Mouse (Mus musculus) heart, embryonic 11.5 days (tissue): ENCODE results near the gene Nup98. TPM values are rescaled to one million over a fixed set of nuclear protein-coding genes. Genes with fewer than 3 reads are reported as not detected.

Experiments
- ATAC-seq: fragments of 200-750 bp; cut with Nextera tagmentation; replicated peaks from 2 replicates; pipeline ENCODE4 v1.8.0; 2017; ENCODE audit warnings: moderate library complexity; ENCODE audit not compliant: insufficient number of reproducible peaks, low FRiP score, low TSS enrichment
- H3K27ac ChIP-seq: fragments of 300-500 bp; sonication (generic); 2 replicates; pipeline ENCODE4 v1.5.1; 2014; ENCODE audit warnings: mild to moderate bottlenecking, low read depth, low read length
- H3K27me3 ChIP-seq: fragments of 300-500 bp; sonication (generic); 2 replicates; pipeline ENCODE4 v1.6.1; 2014; ENCODE audit warnings: mild to moderate bottlenecking, low read length, mixed read lengths; ENCODE audit not compliant: control insufficient read depth, insufficient read depth
- H3K36me3 ChIP-seq: fragments of 300-500 bp; sonication (generic); 2 replicates; pipeline ENCODE4 v1.6.1; 2014; ENCODE audit warnings: mild to moderate bottlenecking, low read length, moderate library complexity, mixed read lengths; ENCODE audit not compliant: control insufficient read depth, insufficient read depth
- H3K4me1 ChIP-seq: fragments of 300-500 bp; sonication (generic); 2 replicates; pipeline ENCODE4 v1.6.1; 2014; ENCODE audit warnings: low read length; ENCODE audit not compliant: control insufficient read depth, insufficient read depth
- H3K4me2 ChIP-seq: fragments of 300-500 bp; sonication (generic); 2 replicates; pipeline ENCODE4 v1.6.1; 2014; ENCODE audit warnings: mild to moderate bottlenecking, moderate library complexity
- H3K4me3 ChIP-seq: fragments of 300-500 bp; sonication (generic); 2 replicates; pipeline ENCODE4 v1.5.1; 2014; ENCODE audit warnings: low read depth, low read length
- H3K9ac ChIP-seq: fragments of 300-500 bp; sonication (generic); 2 replicates; pipeline ENCODE4 v1.6.1; 2014; ENCODE audit warnings: mild to moderate bottlenecking, low read depth, low read length, moderate library complexity
- H3K9me3 ChIP-seq: fragments of 300-500 bp; sonication (generic); replicated peaks from 2 replicates; pipeline ENCODE4 v1.6.1; 2016; ENCODE audit warnings: low read length; ENCODE audit not compliant: control insufficient read depth
- WGBS: fragments of 180-500 bp; shearing (Covaris S2); extraction: QIAGEN DNeasy Blood & Tissue Kit; methylation state at CpG from one replicate; pipeline ENCODE4 v1.1.7; 2014; ENCODE audit not compliant: insufficient replicate concordance; 5-methylcytosine and 5-hydroxymethylcytosine counted together
- polyA plus RNA-seq: library from polyadenylated mRNA; unstranded; fragments of >200 nt; fragmentation: Nextera tagmentation; extraction: Ambion mirVana; gene quantifications from 2 replicates; pipeline ENCODE4 v1.2.1, GENCODE M21; 2014

Nup98 gene
- polyA plus RNA-seq, 1 experiment from 2014 or later, result 36.1 TPM

GRCm38 (mm10) chr7:102222830-102223556 is 13.0 kb upstream of the Nup98 start:
- Histone ChIP-seq H3K4me2 (peak overlapping the region; percentile 85), H3K27ac (no peak overlapping the region), H3K9me3 (no peaks in the 10 kb centered on the region), H3K36me3 (no peaks in the 10 kb centered on the region), H3K27me3 (no peaks in the 10 kb centered on the region), H3K9ac (peak overlapping the region; percentile 78), H3K4me3 (peak overlapping the region; percentile 68), H3K4me1 (peaks cover 2% of the 10 kb centered on the region; the same call in 1 of the 2 replicates)
- WGBS, result 2% methylated on average over 31 of the region's 31 CpGs
- ATAC-seq, result peak; percentile 81

GRCm38 (mm10) chr7:102222336-102222735 is 12.4 kb upstream of the Nup98 start:
- H3K4me1 ChIP-seq, result peaks cover 2% of the 10 kb centered on the region; the same call in 1 of the 2 replicates
- H3K36me3 ChIP-seq, result no peaks in the 10 kb centered on the region
- under 1% methylated on average over 6 of the region's 13 CpGs for WGBS
- H3K4me2 ChIP-seq, result peak overlapping the region; percentile 85
- no peak overlapping the region for H3K27ac ChIP-seq
- ATAC-seq, result no peak; the same call in 1 of the 2 replicates
- no peaks in the 10 kb centered on the region for H3K27me3 ChIP-seq
- H3K9ac ChIP-seq, result no peak overlapping the region; the same call in 1 of the 2 replicates
- peak overlapping the region; percentile 68 for H3K4me3 ChIP-seq
- H3K9me3 ChIP-seq, result no peaks in the 10 kb centered on the region

GRCm38 (mm10) chr7:102221899-102222298 is 11.9 kb upstream of the Nup98 start:
- Histone ChIP-seq H3K27ac (no peak overlapping the region), H3K9ac (no peak overlapping the region), H3K36me3 (no peaks in the 10 kb centered on the region), H3K4me3 (peak overlapping the region; percentile 68), H3K27me3 (no peaks in the 10 kb centered on the region), H3K4me1 (peaks cover 2% of the 10 kb centered on the region; the same call in 1 of the 2 replicates), H3K9me3 (no peaks in the 10 kb centered on the region), H3K4me2 (peak overlapping the region; percentile 85)
- ATAC-seq, result no peak
- WGBS, result 39% methylated on average over 1 of the region's 1 CpGs

GRCm38 (mm10) chr7:102211071-102211470 is 1.1 kb upstream of the Nup98 start:
- peak overlapping the region; percentile 91 for H3K27ac ChIP-seq
- no peaks in the 10 kb centered on the region for H3K36me3 ChIP-seq
- H3K4me1 ChIP-seq, result peaks cover 4% of the 10 kb centered on the region; the same call in 1 of the 2 replicates
- H3K27me3 ChIP-seq, result no peaks in the 10 kb centered on the region
- no peaks in the 10 kb centered on the region for H3K9me3 ChIP-seq
- H3K4me2 ChIP-seq, result peak overlapping the region; percentile 78
- WGBS, result 68% methylated on average over 3 of the region's 3 CpGs
- H3K4me3 ChIP-seq, result peak overlapping the region; percentile 89
- no peak for ATAC-seq
- peak overlapping the region; percentile 79 for H3K9ac ChIP-seq

GRCm38 (mm10) chr7:102208806-102209363 is 1.1 kb downstream of the Nup98 start:
- 47% methylated on average over 4 of the region's 4 CpGs for WGBS
- Histone ChIP-seq H3K4me2 (peak overlapping the region; percentile 94), H3K9ac (peak overlapping the region; percentile 92), H3K36me3 (no peaks in the 10 kb centered on the region), H3K27me3 (no peaks in the 10 kb centered on the region), H3K27ac (peak overlapping the region; percentile 94; the same call in 1 of the 2 replicates), H3K4me3 (peak overlapping the region; percentile 89), H3K9me3 (no peaks in the 10 kb centered on the region), H3K4me1 (peaks cover 7% of the 10 kb centered on the region; the same call in 1 of the 2 replicates)
- no peak for ATAC-seq

GRCm38 (mm10) chr7:102205646-102206045 is 4.3 kb downstream of the Nup98 start:
- Histone ChIP-seq H3K36me3 (no peaks in the 10 kb centered on the region), H3K4me1 (peaks cover 7% of the 10 kb centered on the region; the same call in 1 of the 2 replicates), H3K9me3 (no peaks in the 10 kb centered on the region), H3K27ac (no peak overlapping the region), H3K4me2 (no peak overlapping the region), H3K27me3 (no peaks in the 10 kb centered on the region), H3K9ac (no peak overlapping the region), H3K4me3 (no peak overlapping the region)
- 36% methylated on average over 1 of the region's 1 CpGs for WGBS
- ATAC-seq, result no peak

GRCm38 (mm10) chr7:102204296-102204857 is 5.6 kb downstream of the Nup98 start:
- 84% methylated on average over 3 of the region's 3 CpGs for WGBS
- Histone ChIP-seq H3K9ac (no peak overlapping the region), H3K4me3 (no peak overlapping the region), H3K36me3 (no peaks in the 10 kb centered on the region), H3K27me3 (no peaks in the 10 kb centered on the region), H3K4me2 (no peak overlapping the region; the same call in 1 of the 2 replicates), H3K4me1 (peaks cover 7% of the 10 kb centered on the region; the same call in 1 of the 2 replicates), H3K27ac (no peak overlapping the region), H3K9me3 (no peaks in the 10 kb centered on the region)
- no peak for ATAC-seq

GRCm38 (mm10) chr7:102200996-102201785 is 8.8 kb downstream of the Nup98 start:
- Histone ChIP-seq H3K4me2 (no peak overlapping the region), H3K4me1 (peaks cover 3% of the 10 kb centered on the region; the same call in 1 of the 2 replicates), H3K9ac (no peak overlapping the region), H3K36me3 (no peaks in the 10 kb centered on the region), H3K4me3 (no peak overlapping the region), H3K9me3 (no peaks in the 10 kb centered on the region), H3K27ac (no peak overlapping the region), H3K27me3 (no peaks in the 10 kb centered on the region)
- ATAC-seq, result no peak
